Mouse (Mus musculus) right cerebral cortex, adult 2 months (tissue): ENCODE results near the gene Hoxc5.

Experiments
- DNase-seq, 2 experiments: peaks; one replicate each; pipeline ENCODE4 v3.0.0; 2021 to 2022; ENCODE audit warnings: low spot score in 2 of 2

Hoxc5 gene

DNA sequence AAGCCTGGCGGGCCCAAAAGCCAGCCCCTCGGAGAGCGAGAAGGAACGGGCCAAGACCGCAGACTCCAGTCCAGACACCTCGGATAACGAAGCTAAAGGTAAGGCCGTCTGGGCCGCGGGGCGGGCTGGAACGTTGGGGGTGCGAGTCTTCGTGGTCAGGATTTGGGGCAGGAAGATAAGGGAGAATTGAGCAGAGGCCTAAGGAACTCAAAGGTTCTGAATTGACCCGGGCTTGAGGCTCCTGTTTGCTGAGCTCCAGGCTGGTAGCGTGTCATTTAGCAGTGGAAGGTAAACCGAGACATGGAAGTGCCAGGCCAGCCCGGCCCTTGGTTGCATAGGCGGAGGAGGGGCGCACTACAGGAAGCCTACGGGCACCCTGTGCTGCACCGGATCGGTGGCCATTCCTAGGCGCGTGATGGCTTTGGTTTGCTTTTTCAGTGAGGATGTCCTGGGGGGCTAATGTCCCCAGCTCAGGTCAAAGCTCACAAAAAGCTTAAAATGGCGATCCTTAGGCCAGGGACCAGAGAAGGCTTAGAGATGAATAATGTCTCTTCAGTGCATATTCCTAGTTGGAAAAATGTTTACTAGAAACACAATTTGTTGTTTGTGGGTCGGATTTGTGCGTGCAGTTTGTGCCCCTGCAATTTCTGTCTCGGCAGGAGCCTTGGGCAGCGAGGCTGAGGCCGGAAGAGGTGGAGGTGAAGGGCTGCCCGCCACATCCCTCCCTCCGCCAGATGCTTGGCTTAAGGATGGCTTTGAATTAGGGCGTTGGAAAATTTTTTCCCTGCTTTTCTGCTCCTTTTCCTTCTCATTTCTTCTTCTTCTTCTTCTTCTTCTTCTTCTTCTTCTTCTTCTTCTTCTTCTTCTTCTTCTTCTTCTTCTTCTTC lies 511 bp downstream of the Hoxc5 start:
- DNase-seq = no peak

- DNase-seq = no peak
Observed at GRCm38 (mm10) chr15:102969296-102969695, 2.1 kb downstream of the Hoxc5 start.

DNA sequence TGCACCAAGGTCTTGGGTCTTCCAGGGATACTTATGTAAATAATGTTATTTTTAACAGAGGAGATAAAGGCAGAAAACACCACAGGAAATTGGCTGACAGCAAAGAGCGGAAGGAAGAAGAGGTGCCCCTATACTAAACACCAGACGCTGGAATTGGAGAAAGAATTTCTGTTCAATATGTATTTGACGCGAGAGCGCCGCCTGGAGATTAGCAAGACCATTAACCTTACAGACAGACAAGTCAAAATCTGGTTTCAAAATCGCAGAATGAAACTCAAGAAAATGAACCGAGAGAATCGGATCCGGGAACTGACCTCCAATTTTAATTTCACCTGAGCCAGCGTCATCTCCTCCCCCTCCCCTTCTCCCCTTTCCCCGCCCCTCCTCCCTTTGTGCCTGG lies 3.5 kb downstream of the Hoxc5 start:
- no peak for DNase-seq

DNA sequence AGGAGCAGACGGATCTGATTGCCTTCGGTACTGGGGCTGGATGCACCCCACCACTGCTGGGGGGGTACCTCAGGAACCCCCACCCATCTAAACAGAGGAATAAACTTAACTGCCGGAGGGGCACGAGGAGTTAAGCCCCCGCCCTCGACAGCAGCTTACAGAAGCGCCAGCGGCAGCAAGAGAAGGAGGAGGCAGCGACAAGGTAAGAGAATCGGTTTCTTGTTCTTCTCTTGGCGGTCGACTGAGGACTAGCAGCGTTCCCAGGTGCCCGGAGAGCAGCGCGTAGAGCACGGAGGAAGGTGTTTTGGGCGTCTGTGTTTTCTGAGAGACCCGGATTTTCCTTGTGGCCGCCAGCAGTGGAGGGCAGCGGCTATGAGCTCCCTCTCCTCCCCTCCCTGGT lies 5.0 kb downstream of the Hoxc5 start:
- no peak for DNase-seq

DNA sequence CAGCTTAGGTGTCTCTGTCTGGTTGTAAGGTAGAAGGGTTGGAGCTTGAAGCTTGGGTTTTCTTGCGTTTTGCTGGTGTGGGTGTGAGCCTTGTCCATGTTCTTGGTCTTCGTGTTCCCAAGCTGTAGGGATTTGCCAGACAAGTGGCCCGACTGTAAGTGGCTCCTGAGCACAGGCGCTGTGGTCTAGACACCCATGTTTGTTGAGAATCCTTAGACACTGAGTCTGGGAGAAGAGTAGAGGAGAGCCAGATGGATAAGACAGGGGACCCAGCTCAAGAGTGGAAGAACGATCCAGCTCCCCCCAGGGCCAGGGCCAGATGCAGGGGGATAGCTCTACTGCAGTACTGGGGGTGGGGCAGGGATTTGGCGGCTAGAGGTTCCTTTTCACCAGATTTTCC lies 5.5 kb downstream of the Hoxc5 start:
- DNase-seq = no peak

DNA sequence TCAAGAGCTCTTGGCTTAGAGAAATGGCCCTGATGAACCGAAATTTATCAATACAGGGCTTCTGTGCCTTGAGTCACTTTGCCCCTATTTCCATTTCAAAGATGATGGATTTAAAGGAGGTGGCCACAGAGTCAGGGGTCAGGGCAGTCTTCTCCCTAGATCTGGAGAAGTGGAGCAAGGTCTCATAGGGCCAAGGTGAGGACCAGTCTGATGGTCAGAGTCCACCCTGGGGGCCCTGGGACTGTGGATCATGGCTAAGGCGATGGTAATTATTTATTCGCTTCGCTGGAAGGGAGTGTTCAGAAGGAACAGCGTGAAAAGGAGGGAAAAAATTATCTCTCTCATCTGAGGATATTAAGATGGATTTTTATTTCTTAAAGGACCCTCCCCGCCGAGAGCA lies 7.8 kb downstream of the Hoxc5 start:
- DNase-seq = no peak

- no peak for DNase-seq
Observed at GRCm38 (mm10) chr15:102975688-102976111, 8.5 kb downstream of the Hoxc5 start.

DNA sequence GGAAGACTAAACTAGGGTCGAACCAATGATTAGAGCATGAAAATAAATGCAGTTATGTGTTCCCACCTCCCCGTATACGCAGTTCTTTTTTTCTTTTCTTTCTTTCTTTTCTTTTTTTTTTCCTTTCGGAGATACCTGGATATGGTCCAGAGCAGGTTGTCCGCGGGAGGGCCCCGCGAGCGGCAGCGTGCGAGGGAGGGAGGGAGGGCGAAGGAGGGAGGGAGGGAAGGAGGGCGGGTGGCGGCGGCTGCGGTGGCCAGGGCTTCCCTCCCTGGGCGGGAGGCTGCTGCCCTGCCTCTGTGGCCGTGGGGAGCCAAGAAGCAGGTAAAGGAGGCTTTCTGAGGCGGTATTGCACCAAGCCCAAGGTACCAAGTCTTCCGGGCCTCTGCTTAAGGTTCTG lies 8.9 kb downstream of the Hoxc5 start, which contains the start of gene Hoxc9:
Hoxc9 (plus strand) TSS at position 269 of the 400 bp plus-strand sequence.
- no peak for DNase-seq

- DNase-seq = no peak
Observed at GRCm38 (mm10) chr15:102976631-102977422, 9.6 kb downstream of the Hoxc5 start.

DNA sequence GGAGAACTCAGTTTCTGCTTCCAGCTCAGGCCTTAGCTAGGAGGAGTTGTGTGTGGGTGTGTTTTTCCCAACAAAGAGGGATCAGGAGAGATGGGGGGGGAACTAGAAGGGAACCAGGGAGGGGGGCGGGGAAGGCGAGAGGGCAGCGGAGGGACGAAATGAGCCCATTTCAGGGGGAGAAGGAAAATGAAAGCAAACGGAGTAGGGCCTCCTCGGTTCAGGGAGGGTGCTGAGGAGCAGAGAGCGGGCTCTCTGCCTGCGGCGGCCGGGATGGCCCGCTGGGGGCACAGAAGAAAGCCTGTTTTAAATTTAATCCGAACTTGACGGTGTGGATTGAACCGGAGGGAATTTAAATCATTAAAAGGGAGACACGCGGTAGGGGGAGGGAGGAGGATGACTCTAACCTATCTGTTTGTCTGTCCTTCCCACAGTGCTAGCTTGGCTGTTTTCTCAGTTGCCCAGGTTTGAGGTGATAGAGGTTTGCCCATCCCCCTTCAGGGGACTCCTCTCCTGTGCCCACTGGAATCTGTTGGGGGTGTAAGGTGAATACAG lies 10.3 kb downstream of the Hoxc5 start:
- no peak for DNase-seq

DNA sequence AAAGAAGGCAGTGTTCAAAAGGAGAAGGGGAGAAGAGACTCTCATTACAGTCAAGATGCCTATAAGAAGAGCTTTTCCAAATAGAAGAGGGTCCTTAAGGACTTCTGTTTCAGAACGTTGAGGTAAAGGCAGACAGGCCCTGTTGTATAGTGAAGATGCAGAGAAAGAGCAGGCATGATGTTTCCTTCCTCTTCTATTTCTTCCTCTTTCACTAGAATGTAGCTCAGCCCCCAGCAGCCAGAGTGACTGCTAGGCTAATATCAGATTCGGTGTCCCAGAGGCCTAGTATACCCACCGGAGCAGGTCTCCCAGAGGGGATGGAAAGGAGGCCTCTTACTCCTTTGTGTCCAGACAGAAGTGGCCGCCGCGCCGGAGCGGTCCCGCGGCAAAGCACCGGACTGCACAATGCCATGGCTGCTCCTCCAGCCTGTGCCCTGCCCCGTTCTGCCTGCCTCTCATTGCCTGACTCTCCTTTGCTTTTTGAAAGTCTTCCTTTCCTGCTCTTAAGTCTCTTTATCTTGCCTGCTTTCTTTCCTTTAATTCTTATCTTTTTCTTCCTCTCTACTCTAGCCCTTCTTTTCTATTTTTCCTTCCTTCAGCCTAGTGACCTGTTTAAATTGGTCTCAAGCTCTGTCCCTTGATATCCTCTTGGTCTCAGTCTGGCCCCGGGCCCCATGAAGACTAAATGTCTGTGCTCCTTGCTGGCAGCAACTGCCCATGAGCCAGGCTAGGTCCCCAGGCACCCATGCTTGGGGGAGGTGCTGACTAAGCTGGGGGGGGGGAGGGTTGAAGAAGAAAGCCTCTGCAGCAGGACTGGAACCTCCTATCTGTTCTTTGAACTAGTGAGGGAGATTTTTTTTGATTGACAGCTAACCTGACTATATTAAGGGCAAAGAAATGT lies 11.6 kb downstream of the Hoxc5 start:
- no peak for DNase-seq

- no peak for DNase-seq
Observed at GRCm38 (mm10) chr15:102979936-102980335, 12.7 kb downstream of the Hoxc5 start.

DNA sequence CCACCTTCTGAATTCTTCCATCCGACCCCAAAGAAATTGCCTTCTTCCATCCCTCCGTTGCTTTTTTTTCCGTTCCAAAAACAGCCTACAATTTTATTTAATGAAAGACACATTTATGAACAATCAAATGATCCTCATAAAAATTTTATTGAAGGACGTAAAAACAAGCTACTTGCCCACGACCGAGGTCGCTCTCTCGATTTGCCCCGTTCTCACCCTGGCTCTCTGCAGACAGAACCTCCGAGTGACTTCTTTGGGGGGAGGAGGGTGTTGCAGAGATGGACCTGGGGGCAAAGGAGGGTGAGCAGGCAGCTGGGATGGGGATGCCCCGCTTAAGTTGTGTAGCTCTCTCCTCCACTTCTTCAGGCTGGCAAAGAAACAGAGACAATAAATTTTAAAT lies 13.1 kb downstream of the Hoxc5 start:
- no peak for DNase-seq

GRCm38 (mm10) chr15:102980912-102981311 lies 13.7 kb downstream of the Hoxc5 start:
- no peak for DNase-seq

DNA sequence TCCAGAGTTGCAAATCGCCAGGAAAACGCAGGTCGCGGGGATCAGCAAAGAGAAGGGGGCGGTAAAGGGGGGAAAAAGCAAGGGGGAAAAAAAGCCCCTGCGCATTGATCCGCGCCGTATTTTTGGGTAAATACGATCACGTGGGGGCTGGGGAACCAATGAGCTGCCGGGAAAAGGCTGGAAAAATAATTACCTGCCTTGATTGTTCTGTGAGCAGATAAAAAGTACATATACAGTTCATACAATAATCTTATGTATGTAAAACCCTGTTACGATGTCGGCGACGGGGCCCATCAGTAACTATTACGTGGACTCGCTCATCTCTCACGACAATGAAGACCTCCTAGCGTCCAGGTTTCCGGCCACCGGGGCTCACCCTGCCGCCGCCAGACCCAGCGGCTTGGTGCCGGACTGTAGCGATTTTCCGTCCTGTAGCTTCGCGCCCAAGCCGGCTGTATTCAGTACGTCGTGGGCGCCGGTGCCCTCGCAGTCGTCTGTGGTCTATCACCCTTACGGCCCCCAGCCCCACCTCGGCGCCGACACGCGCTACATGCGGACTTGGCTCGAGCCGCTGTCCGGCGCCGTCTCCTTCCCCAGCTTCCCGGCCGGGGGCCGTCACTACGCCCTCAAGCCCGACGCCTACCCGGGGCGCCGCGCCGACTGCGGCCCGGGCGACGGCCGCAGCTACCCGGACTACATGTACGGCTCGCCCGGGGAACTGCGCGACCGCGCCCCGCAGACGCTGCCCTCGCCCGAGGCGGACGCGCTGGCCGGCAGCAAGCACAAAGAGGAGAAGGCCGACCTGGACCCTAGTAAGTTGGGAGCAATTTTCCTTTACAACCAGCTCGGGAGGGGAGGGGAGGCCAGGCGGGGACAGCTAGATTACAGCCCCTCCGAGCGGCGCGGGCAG lies 14.4 kb downstream of the Hoxc5 start:
- DNase-seq = no peak

GRCm38 (mm10) chr15:102983716-102984115 lies 16.5 kb downstream of the Hoxc5 start:
- no peak for DNase-seq

- no peak for DNase-seq
Observed at GRCm38 (mm10) chr15:102984521-102984920, 17.3 kb downstream of the Hoxc5 start.

GRCm38 (mm10) chr15:102984925-102985324 lies 17.7 kb downstream of the Hoxc5 start:
- DNase-seq = no peak

DNA sequence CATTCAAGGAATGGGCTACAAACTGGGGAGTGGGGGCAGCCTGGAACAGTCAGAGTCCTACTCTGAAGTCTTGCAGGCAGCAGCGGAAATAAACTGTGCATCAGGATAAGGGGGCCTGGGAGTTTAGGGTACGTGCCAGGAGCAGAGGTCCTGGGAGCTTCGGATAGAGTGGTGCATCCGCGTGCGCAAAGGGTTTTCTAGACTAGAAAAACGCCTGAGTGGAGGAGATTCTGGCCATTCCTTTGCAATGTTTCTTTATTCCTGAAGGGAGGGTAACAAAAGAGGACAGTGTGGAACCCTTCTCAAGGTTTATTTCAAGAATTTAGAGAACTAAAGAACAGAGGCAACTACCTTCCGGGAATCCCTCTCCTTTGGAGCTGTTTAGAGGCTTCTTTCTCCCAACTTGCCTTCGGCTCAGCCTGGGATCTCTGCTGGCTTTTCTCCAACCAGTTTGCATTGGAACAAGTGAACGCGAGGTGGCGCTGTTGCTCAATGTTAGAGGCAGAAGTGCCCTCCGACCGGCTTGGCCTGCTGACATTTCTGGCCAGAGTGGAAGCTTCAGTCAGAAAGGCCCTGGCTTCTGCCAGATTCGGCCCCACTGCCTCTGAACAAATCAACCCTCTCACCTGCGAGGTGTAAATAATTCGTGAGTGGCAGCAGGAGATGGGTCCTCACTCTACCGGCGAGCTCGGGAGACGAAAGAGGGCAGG lies 20.0 kb downstream of the Hoxc5 start:
- DNase-seq = peak; percentile 84 to 89

DNA sequence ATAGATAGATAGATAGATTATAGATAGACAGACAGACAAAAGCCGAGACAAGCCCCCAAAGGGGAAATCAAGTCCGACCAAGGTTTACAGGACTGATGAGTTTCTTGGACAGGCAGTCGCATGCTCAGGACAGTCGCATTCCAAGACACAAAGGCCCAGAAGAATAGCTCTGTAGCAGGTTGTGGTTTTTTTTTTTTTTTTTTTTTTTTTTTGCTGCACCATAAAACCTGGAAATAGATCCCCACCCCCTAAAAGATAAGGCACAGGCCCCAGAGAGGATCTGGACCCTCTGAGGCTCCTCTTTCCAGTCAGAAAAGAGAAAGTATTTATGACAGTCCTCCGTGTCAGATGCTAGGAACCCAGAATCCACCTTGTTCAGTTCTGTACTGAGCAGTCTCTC lies 20.8 kb downstream of the Hoxc5 start:
- DNase-seq = no peak
